Mouse (Mus musculus) limb, embryonic 14.5 days (tissue): ENCODE results near the gene Ptgfr. TPM values are rescaled to one million over a fixed set of nuclear protein-coding genes. Genes with fewer than 3 reads are reported as not detected.

Experiments
- ATAC-seq: fragments of 200-750 bp; cut with Nextera tagmentation; 2 replicates; pipeline ENCODE4 v1.8.0; 2017; ENCODE audit warnings: low read depth, moderate number of reproducible peaks, moderate TSS enrichment; ENCODE audit not compliant: low FRiP score
- DNase-seq: peaks from one replicate; pipeline ENCODE4 v3.0.0-alpha.2; 2015; ENCODE audit warnings: low spot score
- H3K27ac ChIP-seq: fragments of 300-500 bp; sonication (generic); replicated peaks from 2 replicates; pipeline ENCODE4 v1.5.1; 2014; ENCODE audit warnings: low read depth, mild to moderate bottlenecking, low read length, moderate library complexity, mixed read lengths
- H3K27me3 ChIP-seq: fragments of 300-500 bp; sonication (generic); 2 replicates; pipeline ENCODE4 v1.6.1; 2014; ENCODE audit warnings: low read length, mixed read lengths; ENCODE audit not compliant: control insufficient read depth, insufficient read depth
- H3K36me3 ChIP-seq: fragments of 300-500 bp; sonication (generic); 2 replicates; pipeline ENCODE4 v1.6.1; 2014; ENCODE audit warnings: mild to moderate bottlenecking, low read length, moderate library complexity, mixed read lengths; ENCODE audit not compliant: control insufficient read depth, insufficient read depth
- H3K4me1 ChIP-seq: fragments of 300-500 bp; sonication (generic); 2 replicates; pipeline ENCODE4 v1.6.1; 2014; ENCODE audit warnings: antibody characterized with exemption, low read length, mixed read lengths; ENCODE audit not compliant: control insufficient read depth, insufficient read depth
- H3K4me2 ChIP-seq: fragments of 300-500 bp; sonication (generic); replicated peaks from 2 replicates; pipeline ENCODE4 v1.6.1; 2014; ENCODE audit warnings: low read depth, mild to moderate bottlenecking, low read length, moderate library complexity; ENCODE audit not compliant: severe bottlenecking
- H3K4me3 ChIP-seq: fragments of 300-500 bp; sonication (generic); replicated peaks from 2 replicates; pipeline ENCODE4 v1.5.1; 2014; ENCODE audit warnings: low read length
- H3K9ac ChIP-seq: fragments of 300-500 bp; sonication (generic); 2 replicates; pipeline ENCODE4 v1.6.1; 2014; ENCODE audit warnings: mild to moderate bottlenecking, low read depth, low read length, moderate library complexity; ENCODE audit not compliant: severe bottlenecking
- H3K9me3 ChIP-seq: fragments of 300-500 bp; sonication (generic); 2 replicates; pipeline ENCODE4 v1.6.1; 2016; ENCODE audit warnings: low read length; ENCODE audit not compliant: control insufficient read depth
- POLR2A ChIP-seq: fragments of 200-500 bp; IDR thresholded peaks from 2 replicates; pipeline ENCODE4 v1.8.0; 2012; ENCODE audit warnings: inconsistent platforms, mild to moderate bottlenecking, moderate library complexity, borderline replicate concordance; ENCODE audit not compliant: insufficient read depth, insufficient read length; ENCODE audit errors: extremely low read depth
- WGBS: fragments of 180-500 bp; shearing (Covaris S2); extraction: QIAGEN DNeasy Blood & Tissue Kit; methylation state at CpG from one replicate; pipeline ENCODE4 v1.1.7; 2014; 5-methylcytosine and 5-hydroxymethylcytosine counted together
- polyA plus RNA-seq, 2 experiments: library from polyadenylated mRNA; depleted of rRNA in 1 of 2; stranded (reverse) in 1 of 2; unstranded in 1 of 2; fragments of >200 nt; fragmentation: Nextera tagmentation in 1 of 2; extraction: Ambion mirVana in 1 of 2; gene quantifications; 2 replicates each; pipeline versions ENCODE4 v1.2.1 to v1.2.3; 2012 to 2014

Gene Ptgfr
- polyA plus RNA-seq, 2 experiments, result 3.6 to 7.2 TPM

- Histone ChIP-seq H3K4me1 (no peaks in the 10 kb centered on the region), H3K9ac (no peak overlapping the region), H3K27me3 (no peaks in the 10 kb centered on the region), H3K36me3 (no peaks in the 10 kb centered on the region), H3K9me3 (no peaks in the 10 kb centered on the region), H3K4me3 (no peak overlapping the region), H3K27ac (no peak overlapping the region), H3K4me2 (no peak overlapping the region)
- TF ChIP-seq POLR2A, result no peak
- DNase-seq (no peak), ATAC-seq (no peak)
- WGBS, result 32% methylated on average over 1 of the region's 1 CpGs
Measured at GRCm38 (mm10) chr3:151850621-151851020, 13.2 kb upstream of the Ptgfr start.

GRCm38 (mm10) chr3:151846292-151846691 is 8.9 kb upstream of the Ptgfr start:
- Histone ChIP-seq H3K4me2 (no peak overlapping the region), H3K27me3 (no peaks in the 10 kb centered on the region), H3K9ac (no peak overlapping the region), H3K4me1 (peaks cover 7% of the 10 kb centered on the region; the same call in 1 of the 2 replicates), H3K4me3 (no peak overlapping the region), H3K9me3 (no peaks in the 10 kb centered on the region), H3K36me3 (no peaks in the 10 kb centered on the region), H3K27ac (no peak overlapping the region)
- 88% methylated on average over 7 of the region's 7 CpGs for WGBS
- ATAC-seq (no peak), DNase-seq (no peak)
- TF ChIP-seq POLR2A, result no peak

- DNase-seq, result peak; percentile 43
- H3K27ac ChIP-seq, result no peak overlapping the region
- WGBS, result 24% methylated on average over 5 of the region's 5 CpGs
- no peaks in the 10 kb centered on the region for H3K27me3 ChIP-seq
- no peak overlapping the region for H3K4me3 ChIP-seq
- no peaks in the 10 kb centered on the region for H3K36me3 ChIP-seq
- no peak for TF ChIP-seq POLR2A
- H3K4me1 ChIP-seq, result peaks cover 7% of the 10 kb centered on the region; the same call in 1 of the 2 replicates
- H3K9ac ChIP-seq, result no peak overlapping the region
- H3K9me3 ChIP-seq, result no peaks in the 10 kb centered on the region
- no peak; the same call in 1 of the 2 replicates for ATAC-seq
- no peak overlapping the region for H3K4me2 ChIP-seq
Measured at GRCm38 (mm10) chr3:151844361-151845154, 7.1 kb upstream of the Ptgfr start.

GRCm38 (mm10) chr3:151840688-151841087 is 3.3 kb upstream of the Ptgfr start:
- Histone ChIP-seq H3K27ac (no peak overlapping the region), H3K27me3 (no peaks in the 10 kb centered on the region), H3K9me3 (no peaks in the 10 kb centered on the region), H3K4me2 (no peak overlapping the region), H3K36me3 (no peaks in the 10 kb centered on the region), H3K4me1 (peaks cover 14% of the 10 kb centered on the region), H3K9ac (no peak overlapping the region), H3K4me3 (no peak overlapping the region)
- ATAC-seq (no peak), DNase-seq (no peak)
- WGBS, result 69% methylated on average over 3 of the region's 3 CpGs
- TF ChIP-seq POLR2A, result no peak

- peaks cover 7% of the 10 kb centered on the region for H3K4me1 ChIP-seq
- H3K9me3 ChIP-seq, result no peaks in the 10 kb centered on the region
- ATAC-seq, result no peak
- H3K27ac ChIP-seq, result no peak overlapping the region
- H3K9ac ChIP-seq, result no peak overlapping the region
- TF ChIP-seq POLR2A, result no peak
- DNase-seq, result no peak
- no peaks in the 10 kb centered on the region for H3K36me3 ChIP-seq
- peaks cover 6% of the 10 kb centered on the region; the same call in 1 of the 2 replicates for H3K27me3 ChIP-seq
- no peak overlapping the region for H3K4me3 ChIP-seq
- no peak overlapping the region for H3K4me2 ChIP-seq
- 38% methylated on average over 6 of the region's 6 CpGs for WGBS
Measured at GRCm38 (mm10) chr3:151838372-151838771, 942 bp upstream of the Ptgfr start.

- TF ChIP-seq POLR2A, result no peak
- no peak overlapping the region for H3K27ac ChIP-seq
- H3K4me2 ChIP-seq, result peak overlapping the region; percentile 84
- H3K9ac ChIP-seq, result peak overlapping the region; percentile 61
- H3K27me3 ChIP-seq, result peaks cover 6% of the 10 kb centered on the region; the same call in 1 of the 2 replicates
- H3K36me3 ChIP-seq, result no peaks in the 10 kb centered on the region
- ATAC-seq (no peak), DNase-seq (no peak)
- 39% methylated on average over 9 of the region's 9 CpGs for WGBS
- H3K9me3 ChIP-seq, result no peaks in the 10 kb centered on the region
- H3K4me3 ChIP-seq, result peak overlapping the region; percentile 52
- H3K4me1 ChIP-seq, result peaks cover 7% of the 10 kb centered on the region
Measured at GRCm38 (mm10) chr3:151837749-151838148, 319 bp upstream of the Ptgfr start.
